Mouse (Mus musculus) gastrocnemius, postnatal 10 days (tissue): Measurements from ENCODE around the gene Gm49416. TPM values are rescaled to one million over a fixed set of nuclear protein-coding genes. Genes with fewer than 3 reads are reported as not detected.
A peak's percentile ranks its signal among the peaks of the same experiment; 100 is the strongest.

Source experiments
- DNase-seq: peaks from one replicate; pipeline ENCODE4 v3.0.0; 2021; ENCODE audit warnings: mixed read lengths
- total RNA-seq, 2 experiments: library from RNA; stranded (reverse); gene quantifications; 2 replicates each; pipeline ENCODE4 v1.2.3; 2021

Gm49416 gene
- total RNA-seq, 2 experiments from 2014 or later: 3.3 TPM; not detected in 1

- DNase-seq: peak; percentile 94
These were observed 31.5 kb downstream of the Gm49416 start, which contains the start of gene B3gat3 for GRCm38 (mm10) chr19:8920073-8920736. Gene B3gat3 (plus strand): TSS chr19:8920374.

GRCm38 (mm10) chr19:8920836-8921291, 32.1 kb downstream of the Gm49416 start:
- no peak for DNase-seq

DNA sequence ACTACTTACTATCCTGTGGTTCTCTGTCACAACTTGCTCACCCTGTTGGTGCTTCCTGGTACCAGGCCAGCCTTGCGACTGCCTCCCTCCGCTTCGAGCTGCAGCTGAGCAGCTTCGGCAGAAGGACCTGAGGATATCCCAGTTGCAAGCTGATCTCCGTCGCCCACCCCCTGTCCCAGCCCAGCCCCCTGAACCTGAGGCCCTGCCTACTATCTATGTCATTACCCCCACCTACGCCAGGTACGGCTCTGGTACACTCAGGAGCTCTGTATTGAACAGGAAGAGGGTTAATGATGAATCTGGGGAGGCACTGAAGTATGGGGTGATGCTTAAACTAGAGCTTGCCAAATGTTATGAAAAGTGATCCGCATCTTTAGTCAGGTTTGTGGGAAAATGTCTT, 33.0 kb downstream of the Gm49416 start:
- DNase-seq: no peak

GRCm38 (mm10) chr19:8926766-8927165, 38.0 kb downstream of the Gm49416 start:
- DNase-seq: no peak

DNA sequence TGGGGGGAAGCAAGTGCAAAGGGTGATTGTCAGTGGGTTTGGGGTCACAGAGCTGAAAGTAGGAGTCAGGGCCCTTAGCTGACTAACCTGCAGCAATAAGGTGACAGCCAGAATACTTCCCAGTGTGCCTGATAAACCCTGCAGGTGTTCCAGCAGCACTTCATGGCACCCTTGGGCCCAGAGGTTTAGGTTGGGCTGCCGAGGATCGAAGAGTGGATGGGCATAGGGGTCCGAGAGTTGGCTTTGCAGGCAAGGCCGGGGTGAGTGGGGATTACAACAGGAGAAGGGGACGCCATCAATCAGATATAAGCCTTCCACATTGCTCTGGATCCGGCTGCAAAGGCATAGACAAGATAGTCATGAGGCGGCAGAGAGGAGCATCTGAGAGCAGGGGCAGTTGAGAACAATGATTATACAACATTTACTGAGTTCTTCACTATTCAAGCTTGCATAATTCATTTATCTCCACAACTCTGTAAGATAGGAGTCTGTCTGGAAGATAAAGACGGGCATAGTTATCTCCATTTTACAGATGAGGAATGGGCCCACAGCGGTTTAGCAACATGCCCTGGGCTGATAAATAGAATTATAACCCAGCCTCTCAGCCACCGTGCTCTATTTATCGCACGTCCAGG, 39.3 kb downstream of the Gm49416 start:
- DNase-seq: no peak

DNA sequence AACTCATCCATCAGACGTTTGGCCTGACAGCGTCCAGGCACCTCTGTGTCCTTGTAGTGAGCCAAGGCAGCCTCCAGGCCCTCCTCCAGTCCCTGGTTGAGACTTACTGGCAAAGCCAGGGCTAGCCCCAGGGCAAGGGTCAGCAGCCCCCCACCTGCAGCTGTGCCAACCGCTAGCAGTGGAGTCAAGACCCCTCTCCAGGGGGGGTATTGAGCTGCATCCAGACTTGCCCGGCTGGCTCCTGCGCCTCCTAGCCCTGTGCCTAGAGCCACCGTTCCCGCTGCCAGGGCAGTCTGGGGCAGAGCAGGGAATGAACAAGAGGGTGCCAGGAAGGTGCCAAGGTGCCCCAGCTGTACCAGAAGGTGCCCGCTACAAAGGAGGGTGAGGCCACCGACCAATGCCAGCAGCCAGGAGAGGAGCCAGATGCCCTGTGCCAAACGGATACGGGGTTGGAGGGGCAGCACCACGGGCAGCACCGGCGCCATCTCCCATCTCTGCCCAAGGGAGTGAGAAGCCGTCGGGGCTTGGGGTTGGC, 40.0 kb downstream of the Gm49416 start:
- DNase-seq: no peak

DNA sequence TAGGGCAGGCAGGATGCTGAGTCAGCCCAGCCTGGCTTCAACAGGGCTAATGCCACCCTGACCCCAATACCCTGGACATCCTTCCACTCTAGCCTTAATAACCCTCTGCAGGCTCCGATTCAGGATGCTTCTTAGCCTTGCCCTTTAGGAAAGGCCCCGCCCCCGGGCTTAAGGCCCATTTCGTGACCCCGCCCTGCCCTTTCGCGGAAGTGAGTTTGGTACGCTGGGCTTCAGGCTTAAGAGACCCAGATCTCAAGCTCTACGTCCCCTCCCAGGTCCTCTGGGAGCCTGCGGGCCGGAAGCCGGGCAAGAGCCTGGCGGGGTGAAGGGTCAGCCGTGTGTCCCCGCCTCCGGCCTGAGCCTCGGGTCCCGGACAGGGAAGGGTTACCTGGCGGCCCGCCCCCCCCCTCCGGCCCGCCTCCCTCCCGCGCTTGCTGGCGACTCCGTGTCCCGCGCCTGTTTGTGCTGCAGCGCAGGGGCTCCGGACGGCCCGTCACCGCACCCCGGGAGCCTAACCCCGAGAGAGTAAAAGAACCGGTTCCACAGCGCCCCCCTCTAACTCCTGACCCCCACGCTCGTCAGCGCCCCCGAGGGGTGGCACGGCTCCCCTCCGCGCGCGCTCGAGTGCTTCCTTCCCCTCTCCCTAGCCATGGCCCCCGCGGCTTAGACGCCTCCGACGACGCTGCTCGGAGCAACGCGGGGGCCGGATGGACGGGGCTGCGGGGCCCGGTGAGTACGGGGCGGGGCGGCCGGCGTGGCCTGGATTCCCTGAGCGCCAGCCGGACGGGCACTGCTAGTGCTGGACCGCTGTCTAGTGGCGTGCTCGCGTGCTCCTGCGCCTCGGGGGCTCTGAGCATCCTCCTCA, 40.7 kb downstream of the Gm49416 start, which contains the start of the genes Rom1 and Eml3:
Gene Rom1, minus strand, starts transcription at position 133 of the 865 bp plus-strand sequence.
Gene Eml3, plus strand, starts transcription at position 329 of the 865 bp plus-strand sequence.
- DNase-seq: peak; percentile 89

DNA sequence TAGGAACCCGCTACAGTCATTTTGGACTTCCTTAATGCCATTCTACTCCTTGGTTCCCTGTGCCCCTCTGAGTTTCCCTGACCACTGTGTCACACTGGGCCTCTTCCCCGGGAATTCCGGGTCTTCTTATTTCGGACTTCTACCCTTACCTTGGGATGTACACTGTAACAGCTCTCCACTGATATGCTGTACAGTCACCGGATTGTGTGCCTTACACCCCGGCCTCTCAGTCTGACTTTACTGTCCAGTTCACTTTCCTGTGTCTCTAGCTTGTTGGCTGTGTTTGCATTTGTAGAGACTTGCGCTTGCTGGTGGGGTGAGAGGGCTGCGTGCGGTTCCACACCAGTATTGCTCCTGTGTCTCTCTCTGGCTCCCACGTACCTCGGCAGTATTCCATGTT, 41.4 kb downstream of the Gm49416 start:
- DNase-seq: no peak

DNA sequence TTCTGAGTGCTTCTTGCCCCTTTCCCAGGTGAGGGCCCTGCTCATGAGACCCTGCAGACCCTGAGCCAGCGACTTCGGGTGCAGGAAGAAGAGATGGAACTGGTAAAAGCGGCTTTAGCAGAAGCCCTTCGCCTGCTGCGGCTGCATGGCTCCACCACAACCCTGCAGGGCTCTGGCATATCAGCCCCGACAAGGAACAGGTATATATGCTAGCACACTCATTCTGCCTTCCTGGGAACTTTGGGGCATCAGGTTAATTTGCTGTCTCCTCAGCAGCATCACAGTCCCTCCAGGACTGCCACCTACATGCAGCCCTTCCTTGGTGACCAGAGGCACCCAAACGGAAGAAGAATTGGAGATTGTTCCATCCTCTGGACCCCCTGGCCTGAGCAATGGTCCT, 42.0 kb downstream of the Gm49416 start:
- DNase-seq: no peak

DNA sequence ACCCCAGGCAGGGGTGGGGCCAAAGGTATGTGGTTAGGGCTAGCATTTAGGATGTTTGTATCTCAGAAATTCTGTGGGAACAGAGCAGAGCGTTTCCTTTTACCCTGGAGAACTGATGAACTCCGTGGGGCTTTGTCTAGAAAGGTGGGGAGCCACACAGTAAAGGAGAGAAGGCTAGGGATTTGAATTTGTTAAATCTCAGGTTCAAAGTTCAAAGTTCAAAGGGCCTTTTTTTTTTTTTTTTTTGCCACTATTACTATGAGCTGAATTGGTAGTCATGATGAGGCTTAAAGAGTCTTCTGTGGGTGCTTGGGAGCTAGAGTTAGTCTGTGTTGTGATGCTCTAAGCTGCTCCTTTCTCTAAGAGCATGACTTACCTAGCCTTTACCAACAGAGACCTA, 48.0 kb downstream of the Gm49416 start:
- no peak for DNase-seq

- no peak for DNase-seq
These were observed 51.9 kb downstream of the Gm49416 start for GRCm38 (mm10) chr19:8940526-8941133.

DNA sequence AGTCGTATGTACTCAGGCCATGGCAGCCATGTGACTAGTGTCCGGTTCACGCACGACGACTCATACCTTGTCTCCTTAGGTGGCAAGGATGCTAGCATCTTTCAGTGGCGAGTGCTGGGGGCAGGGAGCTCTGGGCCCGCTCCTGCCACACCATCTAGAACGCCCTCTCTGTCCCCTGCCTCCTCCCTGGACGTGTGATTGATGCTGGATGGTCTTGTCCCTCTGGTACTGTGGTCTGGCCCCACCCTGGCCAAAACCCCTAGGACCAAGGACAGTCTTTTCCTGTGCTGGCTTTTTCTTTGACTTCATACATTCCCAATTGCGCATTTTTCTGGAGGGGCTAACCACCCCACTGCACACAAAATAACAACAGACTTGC, 52.4 kb downstream of the Gm49416 start:
- no peak for DNase-seq

DNA sequence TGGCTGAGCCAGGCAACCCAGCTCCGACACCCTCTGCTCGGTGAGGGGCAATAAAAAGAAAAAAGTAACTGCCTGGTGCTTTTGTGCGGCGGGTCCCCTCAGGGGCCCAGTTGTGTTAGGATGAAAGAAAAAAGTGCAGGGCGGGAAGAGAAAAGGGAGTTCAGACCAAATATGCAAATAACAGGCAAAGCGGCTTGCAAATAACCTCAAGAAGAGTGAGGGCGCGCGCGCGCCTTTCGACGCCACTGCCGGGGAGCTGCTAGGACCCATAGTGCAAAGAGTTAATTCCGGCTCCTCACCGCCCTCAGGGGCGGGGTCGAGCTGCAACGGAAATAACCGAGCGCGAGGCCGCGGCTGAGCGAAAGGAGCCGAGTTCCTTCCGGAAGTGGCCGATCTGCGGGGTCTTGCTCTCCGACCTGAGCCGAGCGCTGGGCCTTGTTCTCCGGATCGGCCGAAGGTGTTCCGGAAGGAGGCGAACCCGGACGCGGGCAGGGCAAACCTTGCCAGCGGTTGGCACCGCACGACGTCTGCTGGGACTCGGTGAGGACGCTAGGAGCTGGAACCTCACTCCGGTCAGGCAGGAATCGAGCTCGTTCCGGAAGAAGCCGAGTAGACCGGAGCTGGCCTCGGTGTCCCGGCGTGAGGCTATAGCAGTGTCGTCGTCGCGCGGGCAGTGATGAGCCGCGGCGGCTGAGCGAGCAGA, 52.9 kb downstream of the Gm49416 start, which contains the start of gene Mta2:
Gene Mta2, plus strand, starts transcription at position 361 of the 703 bp plus-strand sequence.
- peak; percentile 97 for DNase-seq

- no peak for DNase-seq
These were observed 53.7 kb downstream of the Gm49416 start for GRCm38 (mm10) chr19:8942276-8942964.

DNA sequence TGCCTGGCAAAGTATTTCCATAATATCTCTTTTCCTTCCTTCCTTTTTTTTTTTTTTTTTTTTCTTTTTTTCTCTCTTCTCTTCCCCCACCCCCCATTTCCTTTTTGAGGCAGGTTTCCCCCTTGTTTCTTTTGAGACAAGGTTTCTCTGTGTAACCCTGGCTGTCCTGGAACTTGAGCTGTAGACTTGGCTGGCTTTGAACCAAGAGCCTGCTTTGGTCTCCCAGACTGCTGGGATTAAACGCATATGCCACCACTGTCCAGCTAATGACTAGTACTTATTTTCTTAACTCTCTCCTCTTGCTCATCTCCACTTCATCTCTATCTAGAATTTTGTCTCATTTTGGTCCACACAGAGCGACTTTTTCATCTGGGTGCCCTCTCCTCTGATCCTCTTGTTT, 54.3 kb downstream of the Gm49416 start:
- no peak for DNase-seq

- DNase-seq: no peak
These were observed 55.3 kb downstream of the Gm49416 start for GRCm38 (mm10) chr19:8944062-8944461.

- DNase-seq: peak; percentile 77
These were observed 56.0 kb downstream of the Gm49416 start for GRCm38 (mm10) chr19:8944750-8945149.
